In the genomic region with DNA sequence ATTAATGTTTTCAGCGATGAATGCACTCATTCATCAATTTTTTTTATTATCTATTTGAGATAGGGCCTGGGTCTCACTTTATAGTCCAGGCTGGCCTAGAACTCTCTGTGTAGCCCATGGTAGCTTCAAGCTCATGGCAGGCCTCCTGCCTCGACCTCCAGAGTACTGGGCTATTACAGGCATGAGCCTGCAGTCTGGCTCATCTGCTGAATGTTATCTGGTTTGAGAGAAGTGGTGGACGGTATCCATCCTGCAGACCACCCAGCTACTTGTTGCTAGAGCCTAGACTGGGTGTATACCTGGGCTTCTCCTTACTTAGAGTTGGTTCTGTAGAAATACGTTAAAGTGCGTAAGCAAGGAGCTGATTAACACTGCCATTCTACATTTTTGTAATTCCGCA, we compare ENCODE assay signal across 17 mouse cellular contexts.
"Had no signal": no experiment of that assay in that cellular context is flagged by ENCODE, and none has a peak within 500 bp of the region (broad histone marks: within the 10 kb centered on the region; RNA-seq: fewer than 3 reads in every experiment).

No protein-coding gene starts in this region.

- H3K4me3 ChIP-seq: layer of hippocampus, adult 2 months; limb, embryonic 10.5 days; limb, embryonic 13.5 days; liver, embryonic 13.5 days had no signal

- H3K4me1 ChIP-seq: liver, embryonic 13.5 days had no signal

- H3K9me3 ChIP-seq: limb, embryonic 10.5 days; limb, embryonic 13.5 days; liver, embryonic 13.5 days had no signal

- H3K4me2 ChIP-seq: limb, embryonic 13.5 days; liver, embryonic 13.5 days; lung, embryonic 14.5 days had no signal

- H3K9ac ChIP-seq: limb, embryonic 13.5 days; liver, embryonic 13.5 days; lung, embryonic 14.5 days had no signal

- ATAC-seq: intestine, postnatal 0 days; lung, postnatal 0 days had no signal

- H3K27me3 ChIP-seq: limb, embryonic 13.5 days; liver, embryonic 13.5 days had no signal

- H3K27ac ChIP-seq: kidney, postnatal 0 days; layer of hippocampus, adult 2 months; limb, embryonic 10.5 days; limb, embryonic 13.5 days; liver, embryonic 13.5 days; macrophage had no signal

- DNase-seq: kidney, adult 2 months; kidney, postnatal 25 days; layer of hippocampus, adult 9-11 months; liver; liver, embryonic 13.5 days; lung, embryonic 14.5 days; midbrain, embryonic 14.5 days; right cerebral cortex, postnatal 4 days; thymus, adult 18-20 months; thymus, postnatal 36 days had no signal
